Comparison of ENCODE assay signal across 7 mouse cellular contexts in the genomic region with DNA sequence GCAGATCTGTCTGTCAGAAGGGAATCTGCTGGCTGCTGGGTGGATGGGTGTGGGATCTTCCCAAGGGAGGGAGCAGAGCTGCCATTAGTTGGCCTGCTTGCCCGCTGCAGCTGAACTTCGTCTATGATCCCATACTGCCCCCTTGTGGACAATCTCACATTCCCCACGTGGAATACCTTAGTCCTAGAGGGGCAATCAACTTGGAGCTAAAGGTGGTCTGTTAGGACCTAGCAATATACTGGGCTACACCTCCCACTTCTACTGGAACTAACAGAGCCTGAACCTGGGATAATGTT. TPM values are rescaled to one million over a fixed set of nuclear protein-coding genes. Genes with fewer than 3 reads are reported as not detected.
A peak's percentile ranks its signal among the peaks of the same experiment; 100 is the strongest.
DNase-seq lines count a peak whose midpoint lies in the region; ATAC-seq lines count a peak whose summit lies in the region.

No protein-coding gene starts in this region.

- no peaks in the 10 kb centered on the region for H3K36me3 ChIP-seq in intestine, embryonic 15.5 days
- H3K36me3 ChIP-seq in midbrain, embryonic 10.5 days: no peaks in the 10 kb centered on the region

- H3K4me2 ChIP-seq in intestine, embryonic 15.5 days (replicated peaks): peak overlapping the region; percentile 47

- H3K9me3 ChIP-seq in intestine, embryonic 15.5 days: no peaks in the 10 kb centered on the region
- H3K9me3 ChIP-seq in midbrain, embryonic 10.5 days (replicated peaks): no peaks in the 10 kb centered on the region

- 0% methylated on average over 3 of the region's 3 CpGs for WGBS in intestine, embryonic 15.5 days
- 0% methylated on average over 3 of the region's 3 CpGs for WGBS in midbrain, embryonic 10.5 days

- peaks cover 17% of the 10 kb centered on the region for H3K4me1 ChIP-seq in intestine, embryonic 15.5 days (replicated peaks)
- peaks cover 53% of the 10 kb centered on the region for H3K4me1 ChIP-seq in midbrain, embryonic 10.5 days

- no peaks in the 10 kb centered on the region; the same call in 1 of the 2 replicates for H3K27me3 ChIP-seq in intestine, embryonic 15.5 days (replicated peaks)
- peaks cover 22% of the 10 kb centered on the region for H3K27me3 ChIP-seq in midbrain, embryonic 10.5 days (ENCODE audit: low read depth, poor library complexity, severe bottlenecking)

- H3K4me3 ChIP-seq in intestine, embryonic 15.5 days (replicated peaks): no peak overlapping the region
- H3K4me3 ChIP-seq in midbrain, embryonic 10.5 days: peak overlapping the region; percentile 38

- peak; percentile 76 to 85 for DNase-seq in adrenal gland, adult 18-20 months (ENCODE audit: low spot score in 2 of 2)
- DNase-seq in embryo, embryonic 10.5 days (ENCODE audit: low spot score): peak; percentile 96
- peak; percentile 67 to 78 for DNase-seq in gastrocnemius, postnatal 36 days
- DNase-seq in left cerebral cortex, postnatal 25 days (ENCODE audit: low spot score in 2 of 2): peak; percentile 88 to 94
- DNase-seq in midbrain, embryonic 10.5 days (ENCODE audit: low spot score): peak; percentile 90
- DNase-seq in right cerebral cortex, postnatal 4 days: peak; percentile 83

- intact Hi-C loops in gastrocnemius, postnatal 36 days (cut with DNase I): loop anchor here (1.0 to 10.0 kb wide), 4 partner anchors 73 to 207 kb away; no protein-coding TSS in a partner anchor
- intact Hi-C loops in left cerebral cortex, postnatal 25 days (cut with DNase I): loop anchor here (1.0 to 10.0 kb wide), 3 partner anchors 116 to 207 kb away; no protein-coding TSS in a partner anchor

- peak; percentile 88 for ATAC-seq in intestine, embryonic 15.5 days

- H3K27ac ChIP-seq in intestine, embryonic 15.5 days: no peak overlapping the region
- peak overlapping the region; percentile 85 for H3K27ac ChIP-seq in midbrain, embryonic 10.5 days (replicated peaks)

- H3K9ac ChIP-seq in intestine, embryonic 15.5 days: no peak overlapping the region

RNA-seq across cellular contexts. Expression of a gene that starts 7.4 kb away (rescaled TPM):
- 100 to 1,000 TPM; 339 to 377 TPM for total RNA-seq in adrenal gland, adult 18-20 months (2021)
- 100 to 1,000 TPM; 218 to 266 TPM for total RNA-seq in gastrocnemius, postnatal 36 days (2021)
- 981 and 1,002 TPM in 2 replicates for polyA plus RNA-seq in intestine, embryonic 15.5 days (2015; fragmentation: Nextera tagmentation; extraction: Ambion mirVana)
- total RNA-seq in left cerebral cortex, postnatal 25 days (2021): 100 to 1,000 TPM; 289 to 302 TPM
- polyA plus RNA-seq in midbrain, embryonic 10.5 days (2016; fragmentation: Nextera tagmentation; extraction: Ambion mirVana): 872 and 1,015 TPM in 2 replicates

RNA-seq across cellular contexts. Expression of a gene that starts 16.3 kb away (rescaled TPM):
- 10 to 100 TPM; 13.9 to 14.9 TPM for total RNA-seq in adrenal gland, adult 18-20 months (2021)
- 10 to 100 TPM in 1 of 2 experiments, 1 to 10 TPM in 1; 9.0 to 12.3 TPM for total RNA-seq in gastrocnemius, postnatal 36 days (2021)
- polyA plus RNA-seq in intestine, embryonic 15.5 days (2015; fragmentation: Nextera tagmentation; extraction: Ambion mirVana): 47.7 and 48.7 TPM in 2 replicates
- 10 to 100 TPM; 12.9 to 19.1 TPM for total RNA-seq in left cerebral cortex, postnatal 25 days (2021)
- 39.3 and 42.6 TPM in 2 replicates for polyA plus RNA-seq in midbrain, embryonic 10.5 days (2016; fragmentation: Nextera tagmentation; extraction: Ambion mirVana)

RNA-seq across cellular contexts. Expression of a gene that starts 25.4 kb away (rescaled TPM):
- 10 to 100 TPM; 29.6 to 43.4 TPM for total RNA-seq in adrenal gland, adult 18-20 months (2021)
- total RNA-seq in gastrocnemius, postnatal 36 days (2021): 1 to 10 TPM; 3.5 to 4.5 TPM
- polyA plus RNA-seq in intestine, embryonic 15.5 days (2015; fragmentation: Nextera tagmentation; extraction: Ambion mirVana): 25.4 and 31.8 TPM in 2 replicates
- 1 to 10 TPM; 8.3 to 9.7 TPM for total RNA-seq in left cerebral cortex, postnatal 25 days (2021)
- polyA plus RNA-seq in midbrain, embryonic 10.5 days (2016; fragmentation: Nextera tagmentation; extraction: Ambion mirVana): 5.2 TPM in 2 replicates

RNA-seq across cellular contexts. Expression of a gene that starts 25.7 kb away (rescaled TPM):
- 10 to 100 TPM; 18.3 to 21.3 TPM for total RNA-seq in adrenal gland, adult 18-20 months (2021)
- total RNA-seq in gastrocnemius, postnatal 36 days (2021): 10 to 100 TPM; 14.6 to 15.7 TPM
- polyA plus RNA-seq in intestine, embryonic 15.5 days (2015; fragmentation: Nextera tagmentation; extraction: Ambion mirVana): 49.1 and 51.0 TPM in 2 replicates
- 10 to 100 TPM; 40.6 to 44.0 TPM for total RNA-seq in left cerebral cortex, postnatal 25 days (2021)
- 37.7 TPM in 2 replicates for polyA plus RNA-seq in midbrain, embryonic 10.5 days (2016; fragmentation: Nextera tagmentation; extraction: Ambion mirVana)

RNA-seq across cellular contexts. Expression of a gene that starts 31.3 kb away (rescaled TPM):
- 10 to 100 TPM; 22.4 to 28.0 TPM for total RNA-seq in adrenal gland, adult 18-20 months (2021)
- total RNA-seq in gastrocnemius, postnatal 36 days (2021): 10 to 100 TPM; 58.0 to 58.3 TPM
- 43.7 and 49.5 TPM in 2 replicates for polyA plus RNA-seq in intestine, embryonic 15.5 days (2015; fragmentation: Nextera tagmentation; extraction: Ambion mirVana)
- 100 to 1,000 TPM; 161 to 166 TPM for total RNA-seq in left cerebral cortex, postnatal 25 days (2021)
- polyA plus RNA-seq in midbrain, embryonic 10.5 days (2016; fragmentation: Nextera tagmentation; extraction: Ambion mirVana): 385 and 386 TPM in 2 replicates
